Mouse (Mus musculus) heart, adult 2 months (tissue): ENCODE data around the gene Spag7.

ENCODE experiments used
- CTCF ChIP-seq: fragments of 200-600 bp; IDR thresholded peaks from 2 replicates; pipeline ENCODE4 v1.8.1; 2022; ENCODE audit warnings: antibody characterized with exemption, mild to moderate bottlenecking, moderate library complexity
- EP300 ChIP-seq: fragments of 200-500 bp; IDR thresholded peaks from 2 replicates; pipeline ENCODE4 v1.6.1; 2011; ENCODE audit warnings: low read depth, low read length, control low read depth; ENCODE audit not compliant: insufficient read depth
- POLR2A ChIP-seq: fragments of 200-500 bp; IDR thresholded peaks from 2 replicates; pipeline ENCODE4 v1.6.1; 2011; ENCODE audit warnings: mild to moderate bottlenecking, low read depth, low read length, control low read depth; ENCODE audit not compliant: insufficient read depth

GRCm38 (mm10) chr11:70660571-70660970 lies 8.6 kb downstream of the Spag7 start:
- TF ChIP-seq CTCF (no peak), POLR2A (no peak), EP300 (no peak)
